Comparison of ENCODE assay signal across 8 mouse cellular contexts in the genomic region with DNA sequence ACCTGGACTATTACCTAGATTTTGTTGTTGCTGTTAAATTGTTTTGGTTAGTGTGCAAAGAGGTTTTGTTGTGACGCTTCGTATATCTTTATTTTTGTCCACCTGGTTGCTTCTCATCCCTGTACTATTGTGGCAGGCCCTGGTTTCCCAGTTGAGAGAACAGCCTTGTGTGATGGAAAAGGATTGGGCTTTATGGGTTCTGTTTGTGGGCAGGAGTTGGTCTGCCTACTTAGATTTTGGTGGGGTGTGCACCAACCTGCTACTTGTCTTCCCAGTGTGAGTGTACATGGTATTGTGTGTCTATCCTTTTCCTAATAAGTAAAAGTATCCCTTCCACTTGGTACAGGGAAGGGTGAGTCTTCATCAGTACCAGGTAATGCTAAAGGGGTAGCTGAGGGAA. TPM values are rescaled to one million over a fixed set of nuclear protein-coding genes. Genes with fewer than 3 reads are reported as not detected.
DNase-seq lines count a peak whose midpoint lies in the region; ATAC-seq and TF ChIP-seq lines count a peak whose summit lies in the region.

No protein-coding gene starts in this region.

- peak overlapping the region; percentile 63; the same call in 1 of the 2 replicates for H3K4me3 ChIP-seq in kidney, embryonic 16.5 days (ENCODE audit: low read length)
- H3K4me3 ChIP-seq in bone marrow macrophage, adult 2 months (ENCODE audit: insufficient read depth, low read length) = peak overlapping the region; percentile 82
- peak overlapping the region; percentile 0; the same call in 1 of the 2 replicates for H3K4me3 ChIP-seq in forebrain, postnatal 0 days (ENCODE audit: low read depth, low read length)
- H3K4me3 ChIP-seq in liver, adult 2 months (ENCODE audit: insufficient read depth, low read depth, low read length) = 0 out of 2 replicates have a peak overlapping the region, but pooled peaks have one; percentile 25

- peaks cover 36% of the 10 kb centered on the region for H3K4me1 ChIP-seq in kidney, embryonic 16.5 days (ENCODE audit: insufficient read depth, low read length)
- H3K4me1 ChIP-seq in bone marrow macrophage, adult 2 months (ENCODE audit: control insufficient read depth, insufficient read depth, low read length) = peaks cover 45% of the 10 kb centered on the region
- H3K4me1 ChIP-seq in forebrain, postnatal 0 days (ENCODE audit: insufficient read depth) = peaks cover 21% of the 10 kb centered on the region
- H3K4me1 ChIP-seq in liver, adult 2 months (ENCODE audit: control insufficient read depth, insufficient read depth, low read length) = peaks cover 34% of the 10 kb centered on the region

- no peaks in the 10 kb centered on the region for H3K27me3 ChIP-seq in kidney, embryonic 16.5 days (ENCODE audit: insufficient read depth, low read length)
- H3K27me3 ChIP-seq in forebrain, postnatal 0 days (ENCODE audit: insufficient read depth, low read length) = no peaks in the 10 kb centered on the region
- no peaks in the 10 kb centered on the region for H3K27me3 ChIP-seq in liver, adult 2 months (ENCODE audit: control insufficient read depth, insufficient read depth, low read length)

- DNase-seq in kidney, postnatal 10 days = no peak
- no peak for DNase-seq in forebrain, postnatal 0 days
- peak; percentile 14 for DNase-seq in liver, adult 2 months (ENCODE audit: extremely low read depth, low read depth, low spot score)
- no peak for DNase-seq in Muller cell, postnatal 12 days (ENCODE audit: inconsistent ontology term)
- DNase-seq in right cerebral cortex, postnatal 4 days = no peak

- H3K79me2 ChIP-seq in liver, adult 2 months (ENCODE audit: control insufficient read depth, insufficient read depth, low read length) = peaks cover 34% of the 10 kb centered on the region

- H3K27ac ChIP-seq in kidney, embryonic 16.5 days (ENCODE audit: low read length) = no peak overlapping the region; the same call in 1 of the 2 replicates
- peak overlapping the region; percentile 25; the same call in 1 of the 2 replicates for H3K27ac ChIP-seq in bone marrow macrophage, adult 2 months (ENCODE audit: insufficient read depth, low read depth, low read length)
- no peak overlapping the region for H3K27ac ChIP-seq in forebrain, postnatal 0 days (ENCODE audit: low read depth, low read length)
- peak overlapping the region; percentile 94 for H3K27ac ChIP-seq in liver, adult 2 months (replicated peaks; ENCODE audit: insufficient read depth, low read depth, low read length)

- WGBS in kidney, embryonic 16.5 days = 91% methylated on average over 2 of the region's 2 CpGs
- 83% methylated on average over 2 of the region's 2 CpGs for WGBS in forebrain, postnatal 0 days
- 69% methylated on average over 2 of the region's 2 CpGs for WGBS in liver, adult 2 months

- H3K36me3 ChIP-seq in kidney, embryonic 16.5 days (ENCODE audit: insufficient read depth, low read length) = no peaks in the 10 kb centered on the region
- no peaks in the 10 kb centered on the region for H3K36me3 ChIP-seq in forebrain, postnatal 0 days (ENCODE audit: insufficient read depth)
- peaks cover 2% of the 10 kb centered on the region; the same call in 1 of the 2 replicates for H3K36me3 ChIP-seq in liver, adult 2 months (ENCODE audit: control insufficient read depth, insufficient read depth, low read length)

- no peak for ATAC-seq in kidney, embryonic 16.5 days (ENCODE audit: low FRiP score, low TSS enrichment)
- no peak for ATAC-seq in forebrain, postnatal 0 days
- no peak for ATAC-seq in erythroid progenitor cell, adult 5-6 weeks (replicated peaks; ENCODE audit: low FRiP score, poor library complexity, severe bottlenecking)

- no peak for TF ChIP-seq POLR2A in bone marrow macrophage, adult 2 months (IDR thresholded peaks at IDR 0.05; ENCODE audit: borderline replicate concordance, low read depth, low read length)
- no peak for TF ChIP-seq POLR2A in liver, adult 2 months (IDR thresholded peaks at IDR 0.05; ENCODE audit: extremely low read depth, insufficient read depth, low read length)

- H3K9ac ChIP-seq in kidney, embryonic 16.5 days (replicated peaks; ENCODE audit: low read length) = peak overlapping the region; percentile 48; the same call in 1 of the 2 replicates
- H3K9ac ChIP-seq in forebrain, postnatal 0 days = peak overlapping the region; percentile 32
- peak overlapping the region; percentile 70 for H3K9ac ChIP-seq in liver, adult 2 months (ENCODE audit: low read depth, low read length)

- peak overlapping the region; percentile 62 for H3K4me2 ChIP-seq in kidney, embryonic 16.5 days (replicated peaks; ENCODE audit: low read depth, low read length)
- H3K4me2 ChIP-seq in forebrain, postnatal 0 days (ENCODE audit: low read depth) = peak overlapping the region; percentile 58; the same call in 1 of the 2 replicates

- no peak for TF ChIP-seq CTCF in bone marrow macrophage, adult 2 months (IDR thresholded peaks at IDR 0.05; ENCODE audit: low read depth, low read length)
- TF ChIP-seq CTCF in forebrain, postnatal 0 days (IDR thresholded peaks at IDR 0.05; ENCODE audit: low read depth) = no peak
- TF ChIP-seq CTCF in liver, adult 2 months (IDR thresholded peaks at IDR 0.05; ENCODE audit: low read depth, low read length) = no peak

- no peaks in the 10 kb centered on the region for H3K9me3 ChIP-seq in kidney, embryonic 16.5 days (ENCODE audit: low read length)
- no peaks in the 10 kb centered on the region for H3K9me3 ChIP-seq in forebrain, postnatal 0 days (ENCODE audit: low read length)

RNA-seq across cellular contexts. Expression of a gene that starts 2.9 kb away (rescaled TPM):
- 3.5 and 4.3 TPM in 2 replicates for polyA plus RNA-seq in kidney, embryonic 16.5 days (2015; fragmentation: Nextera tagmentation; extraction: Ambion mirVana)
- polyA plus RNA-seq in bone marrow macrophage, adult 2 months (2012; ENCODE audit: insufficient read depth, insufficient read length, missing spikeins) = 28.4 and 32.8 TPM in 2 replicates
- total RNA-seq in forebrain, postnatal 0 days (2014; rRNA removed) = 10.1 and 15.9 TPM in 2 replicates
- 3.9 and 4.7 TPM in 2 replicates for polyA plus RNA-seq in forebrain, postnatal 0 days (2015; fragmentation: Nextera tagmentation; extraction: Ambion mirVana)
- total RNA-seq in liver, adult 2 months (2014; rRNA removed) = 22.9 and 43.9 TPM in 2 replicates
- polyA plus RNA-seq in liver, adult 2 months (2012; rRNA removed) = 727 and 964 TPM in 2 replicates
- total RNA-seq in erythroid progenitor cell, adult 5-6 weeks (2015; ENCODE audit: low replicate concordance) = 3.4 TPM in 1 of 2 replicates, not detected in the other
- total RNA-seq in erythroid progenitor cell, adult 5-6 weeks (2017; ENCODE audit: low replicate concordance) = 2.1 and 2.8 TPM in 2 replicates

RNA-seq across cellular contexts. Expression of a gene that starts 3.2 kb away (rescaled TPM):
- 1.1 and 1.5 TPM in 2 replicates for polyA plus RNA-seq in kidney, embryonic 16.5 days (2015; fragmentation: Nextera tagmentation; extraction: Ambion mirVana)
- 1.2 and 3.5 TPM in 2 replicates for polyA plus RNA-seq in bone marrow macrophage, adult 2 months (2012; ENCODE audit: insufficient read depth, insufficient read length, missing spikeins)
- 0.15 and 1.3 TPM in 2 replicates for total RNA-seq in forebrain, postnatal 0 days (2014; rRNA removed)
- 0.21 and 0.34 TPM in 2 replicates for polyA plus RNA-seq in forebrain, postnatal 0 days (2015; fragmentation: Nextera tagmentation; extraction: Ambion mirVana)
- 0.60 and 0.65 TPM in 2 replicates for total RNA-seq in liver, adult 2 months (2014; rRNA removed)
- polyA plus RNA-seq in liver, adult 2 months (2012; rRNA removed) = 0.85 and 1.7 TPM in 2 replicates
- total RNA-seq in erythroid progenitor cell, adult 5-6 weeks (2015; ENCODE audit: low replicate concordance) = 0.72 and 2.1 TPM in 2 replicates
- total RNA-seq in erythroid progenitor cell, adult 5-6 weeks (2017; ENCODE audit: low replicate concordance) = 2.6 and 3.1 TPM in 2 replicates

RNA-seq across cellular contexts. Expression of a gene that starts 3.5 kb away (rescaled TPM):
- 99.9 and 105 TPM in 2 replicates for polyA plus RNA-seq in kidney, embryonic 16.5 days (2015; fragmentation: Nextera tagmentation; extraction: Ambion mirVana)
- polyA plus RNA-seq in bone marrow macrophage, adult 2 months (2012; ENCODE audit: insufficient read depth, insufficient read length, missing spikeins) = 30.8 and 36.7 TPM in 2 replicates
- 58.0 and 68.7 TPM in 2 replicates for total RNA-seq in forebrain, postnatal 0 days (2014; rRNA removed)
- 50.5 and 57.0 TPM in 2 replicates for polyA plus RNA-seq in forebrain, postnatal 0 days (2015; fragmentation: Nextera tagmentation; extraction: Ambion mirVana)
- 4.0 and 5.4 TPM in 2 replicates for total RNA-seq in liver, adult 2 months (2014; rRNA removed)
- polyA plus RNA-seq in liver, adult 2 months (2012; rRNA removed) = 20.4 and 20.6 TPM in 2 replicates
- 11.7 and 23.4 TPM in 2 replicates for total RNA-seq in erythroid progenitor cell, adult 5-6 weeks (2015; ENCODE audit: low replicate concordance)
- total RNA-seq in erythroid progenitor cell, adult 5-6 weeks (2017; ENCODE audit: low replicate concordance) = 37.4 and 39.4 TPM in 2 replicates

RNA-seq across cellular contexts. Expression of a gene that starts 29.4 kb away (rescaled TPM):
- 117 and 126 TPM in 2 replicates for polyA plus RNA-seq in kidney, embryonic 16.5 days (2015; fragmentation: Nextera tagmentation; extraction: Ambion mirVana)
- polyA plus RNA-seq in bone marrow macrophage, adult 2 months (2012; ENCODE audit: insufficient read depth, insufficient read length, missing spikeins) = 36.9 and 45.3 TPM in 2 replicates
- total RNA-seq in forebrain, postnatal 0 days (2014; rRNA removed) = 89.9 and 109 TPM in 2 replicates
- 105 and 112 TPM in 2 replicates for polyA plus RNA-seq in forebrain, postnatal 0 days (2015; fragmentation: Nextera tagmentation; extraction: Ambion mirVana)
- 23.9 and 35.4 TPM in 2 replicates for total RNA-seq in liver, adult 2 months (2014; rRNA removed)
- polyA plus RNA-seq in liver, adult 2 months (2012; rRNA removed) = 93.9 and 106 TPM in 2 replicates
- total RNA-seq in erythroid progenitor cell, adult 5-6 weeks (2015; ENCODE audit: low replicate concordance) = 1.8 and 3.8 TPM in 2 replicates
- 3.7 and 27.8 TPM in 2 replicates for total RNA-seq in erythroid progenitor cell, adult 5-6 weeks (2017; ENCODE audit: low replicate concordance)

RNA-seq across cellular contexts. Expression of a gene that starts 29.5 kb away (rescaled TPM):
- 93.9 and 94.9 TPM in 2 replicates for polyA plus RNA-seq in kidney, embryonic 16.5 days (2015; fragmentation: Nextera tagmentation; extraction: Ambion mirVana)
- 69.5 and 76.1 TPM in 2 replicates for polyA plus RNA-seq in bone marrow macrophage, adult 2 months (2012; ENCODE audit: insufficient read depth, insufficient read length, missing spikeins)
- 71.9 and 378 TPM in 2 replicates for total RNA-seq in forebrain, postnatal 0 days (2014; rRNA removed)
- polyA plus RNA-seq in forebrain, postnatal 0 days (2015; fragmentation: Nextera tagmentation; extraction: Ambion mirVana) = 87.8 and 115 TPM in 2 replicates
- 20.2 and 31.5 TPM in 2 replicates for total RNA-seq in liver, adult 2 months (2014; rRNA removed)
- polyA plus RNA-seq in liver, adult 2 months (2012; rRNA removed) = 81.1 and 91.6 TPM in 2 replicates
- total RNA-seq in erythroid progenitor cell, adult 5-6 weeks (2015; ENCODE audit: low replicate concordance) = 6.8 and 58.3 TPM in 2 replicates
- total RNA-seq in erythroid progenitor cell, adult 5-6 weeks (2017; ENCODE audit: low replicate concordance) = 18.0 and 35.8 TPM in 2 replicates

Comparison
In these comparisons a context has a peak if more than half of its experiments do, and no peak if none do; other contexts are left out.
1. H3K27ac ChIP-seq: peak in bone marrow macrophage, adult 2 months (single experiment) and liver, adult 2 months (single experiment); none in kidney, embryonic 16.5 days (single experiment) and forebrain, postnatal 0 days (single experiment).
2. H3K4me3 ChIP-seq: peak in every context shown above with its lines; median percentile 82 in bone marrow macrophage, adult 2 months; 63 in kidney, embryonic 16.5 days; 25 in liver, adult 2 months; 0 in forebrain, postnatal 0 days.
3. RNA of a gene that starts 2.9 kb away (polyA plus RNA-seq): 727 to 964 TPM in liver, adult 2 months; 28.4 to 32.8 TPM in bone marrow macrophage, adult 2 months, 3.9 to 4.7 TPM in forebrain, postnatal 0 days and 3.5 to 4.3 TPM in kidney, embryonic 16.5 days; every median in the first group is over 10 times any median in the second.
4. Peak in every context shown above with its lines, with median percentiles within 50 percentile points of each other: H3K9ac ChIP-seq.